Mouse (Mus musculus) gastrocnemius, adult 2 months (tissue): ENCODE data around the gene Nexn. TPM values are rescaled to one million over a fixed set of nuclear protein-coding genes. Genes with fewer than 3 reads are reported as not detected.

ENCODE experiments used
- DNase-seq: peaks from one replicate; pipeline ENCODE4 v3.0.0; 2022
- H3K27ac ChIP-seq: fragments of 200-600 bp; 2 replicates; pipeline ENCODE4 v1.8.1; 2022; ENCODE audit warnings: mild to moderate bottlenecking
- H3K4me3 ChIP-seq: fragments of 200-600 bp; 2 replicates; pipeline ENCODE4 v1.8.1; 2022; ENCODE audit warnings: mild to moderate bottlenecking, moderate library complexity
- CTCF ChIP-seq: fragments of 200-600 bp; IDR thresholded peaks from 2 replicates; pipeline ENCODE4 v1.8.1; 2022; ENCODE audit warnings: antibody characterized with exemption, mild to moderate bottlenecking, moderate library complexity
- intact Hi-C: fragments of 180-260 bp; cut with DNase I; formaldehyde crosslinking; loops from one replicate; pipeline ENCODE4 v1.15.1; 2025
- total RNA-seq, 2 experiments: library from RNA; stranded (reverse); gene quantifications; 2 replicates each; pipeline ENCODE4 v1.2.3; 2021

Nexn gene
- total RNA-seq, 2 experiments from 2014 or later: 349 to 495 TPM

GRCm38 (mm10) chr3:152250487-152250886, 15.7 kb downstream of the Nexn start:
- Histone ChIP-seq H3K4me3 (no peak overlapping the region), H3K27ac (no peak overlapping the region)
- no peak for DNase-seq
- no peak for TF ChIP-seq CTCF
- intact Hi-C loops: no loop called here

- Histone ChIP-seq H3K4me3 (no peak overlapping the region), H3K27ac (no peak overlapping the region)
- TF ChIP-seq CTCF: no peak
- intact Hi-C loops: no loop called here
- DNase-seq: no peak
Measured at GRCm38 (mm10) chr3:152247708-152248107, 18.4 kb downstream of the Nexn start.

GRCm38 (mm10) chr3:152245273-152245910, 20.8 kb downstream of the Nexn start:
- intact Hi-C loops: no loop called here
- peak; percentile 36 for TF ChIP-seq CTCF
- Histone ChIP-seq H3K4me3 (no peak overlapping the region), H3K27ac (no peak overlapping the region)
- DNase-seq: no peak

DNA sequence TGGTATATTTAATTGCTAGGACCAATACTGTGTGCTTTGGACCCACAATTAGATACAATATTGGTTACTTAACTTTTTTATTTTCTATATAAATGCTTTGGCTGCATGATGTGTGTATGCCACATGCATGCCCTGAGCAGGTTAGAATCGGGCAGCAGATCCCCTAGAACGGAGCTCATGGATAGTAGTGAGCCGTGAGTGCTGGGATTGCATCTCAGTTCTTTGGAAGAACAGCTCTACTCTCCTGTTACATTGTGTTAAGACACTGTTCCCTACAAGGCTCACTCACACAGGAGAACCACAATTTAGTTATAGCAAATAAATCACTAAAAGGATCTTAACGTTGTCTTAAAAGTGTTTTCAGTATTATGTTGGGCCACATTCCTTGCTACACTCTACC, 22.8 kb downstream of the Nexn start:
- Histone ChIP-seq H3K4me3 (no peak overlapping the region), H3K27ac (no peak overlapping the region)
- intact Hi-C loops: no loop called here
- DNase-seq: no peak
- TF ChIP-seq CTCF: no peak

GRCm38 (mm10) chr3:152241098-152241497, 25.1 kb downstream of the Nexn start:
- Histone ChIP-seq H3K27ac (no peak overlapping the region), H3K4me3 (no peak overlapping the region)
- intact Hi-C loops: no loop called here
- no peak for TF ChIP-seq CTCF
- DNase-seq: no peak

GRCm38 (mm10) chr3:152239592-152239991, 26.6 kb downstream of the Nexn start:
- no peak for DNase-seq
- Histone ChIP-seq H3K4me3 (no peak overlapping the region), H3K27ac (no peak overlapping the region)
- no peak for TF ChIP-seq CTCF
- intact Hi-C loops: no loop called here

- no peak for DNase-seq
- H3K27ac ChIP-seq: peak overlapping the region; percentile 53
- intact Hi-C loops: no loop called here
- TF ChIP-seq CTCF: no peak; the same call in 1 of the 2 replicates
- H3K4me3 ChIP-seq: no peak overlapping the region
Measured at GRCm38 (mm10) chr3:152238836-152239235, 27.3 kb downstream of the Nexn start.

GRCm38 (mm10) chr3:152235805-152236204, 30.3 kb downstream of the Nexn start:
- intact Hi-C loops: no loop called here
- TF ChIP-seq CTCF: no peak
- no peak overlapping the region for H3K27ac ChIP-seq

DNA sequence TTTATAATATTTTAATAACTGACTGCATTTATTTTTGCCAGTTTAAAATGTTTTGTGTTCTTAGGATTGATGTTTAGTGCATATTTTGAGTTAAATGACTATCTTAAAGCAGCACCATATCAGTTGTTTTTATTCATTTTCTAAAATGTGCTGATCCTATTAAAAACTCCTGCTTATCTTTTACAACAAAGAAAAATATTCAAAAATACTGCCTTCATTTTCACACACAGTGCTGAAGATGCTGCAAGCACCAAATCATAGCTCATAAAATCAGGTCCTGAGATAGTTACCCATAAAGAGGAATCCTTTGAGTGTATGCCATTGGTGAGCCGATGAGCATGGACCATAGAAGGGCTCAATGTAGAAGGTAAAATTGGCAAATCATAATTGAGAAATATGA, 30.9 kb downstream of the Nexn start:
- intact Hi-C loops: no loop called here
- Histone ChIP-seq H3K4me3 (no peak overlapping the region), H3K27ac (no peak overlapping the region)
- TF ChIP-seq CTCF: no peak
- no peak for DNase-seq

More at GRCm38 (mm10) chr3:152235805-152236204, 30.3 kb downstream of the Nexn start:
- no peak overlapping the region for H3K4me3 ChIP-seq
- DNase-seq: no peak

DNA sequence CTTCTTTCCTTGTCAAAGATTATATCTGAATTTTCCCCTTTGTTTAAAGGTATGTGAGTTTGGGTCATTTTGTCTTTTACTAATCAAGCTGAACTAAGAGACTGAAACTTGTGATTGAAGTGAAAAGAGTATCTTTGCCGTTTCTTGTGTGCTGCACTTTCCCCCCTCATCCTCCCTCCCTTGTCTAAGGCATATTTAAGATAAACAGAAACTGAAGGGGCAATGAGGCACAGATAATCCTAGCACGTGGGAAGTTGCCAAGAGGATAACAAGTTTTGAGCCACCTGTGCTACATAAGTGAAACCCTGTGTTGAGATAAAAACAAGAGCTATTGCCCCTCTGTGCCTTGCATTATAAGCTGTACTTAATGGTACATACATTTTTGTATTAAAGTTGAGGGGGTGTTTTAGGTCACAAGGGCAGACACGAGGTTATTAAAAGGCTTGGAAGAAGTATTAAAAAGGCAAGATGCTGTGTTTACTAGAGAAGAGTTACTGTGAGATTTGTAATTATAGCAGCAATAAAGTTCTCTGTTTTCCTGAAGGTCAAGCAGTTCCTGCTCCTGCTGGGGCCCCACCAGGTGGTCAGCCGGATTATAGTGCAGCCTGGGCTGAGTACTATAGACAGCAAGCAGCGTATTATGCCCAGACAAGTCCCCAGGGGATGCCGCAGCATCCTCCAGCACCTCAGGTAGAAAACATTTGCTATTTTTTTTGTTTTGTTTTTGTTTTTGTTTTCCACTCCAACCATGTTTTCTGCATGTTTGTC, 34.6 kb downstream of the Nexn start:
- no peak overlapping the region for H3K4me3 ChIP-seq
- DNase-seq: no peak
- no peak overlapping the region for H3K27ac ChIP-seq
- no peak for TF ChIP-seq CTCF
- intact Hi-C loops: loop anchor here (5.0 kb wide), 1 partner anchor 119 kb away; no protein-coding TSS in a partner anchor

DNA sequence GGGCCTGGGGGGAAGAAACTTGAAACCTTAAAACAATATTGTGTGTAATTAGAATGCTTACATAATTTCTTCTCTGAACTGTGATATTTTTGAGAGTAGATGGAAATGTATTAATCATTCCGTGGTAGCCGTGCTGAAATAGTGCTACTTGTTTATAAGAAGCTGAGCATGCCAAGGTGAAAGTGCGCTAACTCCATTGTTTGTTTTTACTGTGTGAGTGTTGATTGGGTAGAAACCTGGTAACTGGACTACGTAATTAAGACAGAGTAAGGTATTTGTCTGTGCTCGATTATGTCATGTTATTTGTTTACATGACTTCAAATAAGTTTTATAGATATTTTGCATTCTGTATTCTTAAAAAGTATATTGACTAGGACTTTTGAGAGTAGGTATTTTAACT, 36.9 kb downstream of the Nexn start:
- intact Hi-C loops: no loop called here
- H3K27ac ChIP-seq: no peak overlapping the region
- DNase-seq: no peak
- no peak overlapping the region for H3K4me3 ChIP-seq
- no peak for TF ChIP-seq CTCF

- no peak overlapping the region for H3K27ac ChIP-seq
- DNase-seq: no peak
- intact Hi-C loops: no loop called here
- H3K4me3 ChIP-seq: no peak overlapping the region
- no peak for TF ChIP-seq CTCF
Measured at GRCm38 (mm10) chr3:152228843-152229242, 37.3 kb downstream of the Nexn start.

DNA sequence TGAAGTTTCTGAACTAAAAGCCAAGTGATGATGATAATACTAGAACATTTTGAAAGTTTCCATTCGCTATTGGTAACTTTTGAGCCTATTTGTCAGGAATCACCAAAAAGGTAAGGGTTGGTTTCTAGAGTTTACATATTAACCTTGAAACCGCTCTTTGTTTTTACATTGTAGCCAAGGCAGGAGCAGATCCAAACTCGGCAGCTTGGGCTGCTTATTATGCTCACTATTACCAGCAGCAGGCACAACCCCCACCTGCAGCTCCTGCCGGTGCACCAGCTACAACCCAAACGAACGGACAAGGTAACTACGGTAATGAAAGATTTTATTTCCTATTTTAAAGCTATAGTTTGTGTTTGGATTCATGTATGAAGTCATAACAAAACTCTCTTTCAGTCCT, 40.2 kb downstream of the Nexn start:
- TF ChIP-seq CTCF: no peak
- no peak for DNase-seq
- Histone ChIP-seq H3K4me3 (no peak overlapping the region), H3K27ac (no peak overlapping the region)
- intact Hi-C loops: no loop called here

- H3K27ac ChIP-seq: no peak overlapping the region
- TF ChIP-seq CTCF: peak; percentile 22; the same call in 1 of the 2 replicates
- intact Hi-C loops: no loop called here
- no peak overlapping the region for H3K4me3 ChIP-seq
- DNase-seq: no peak
Measured at GRCm38 (mm10) chr3:152224918-152225317, 41.2 kb downstream of the Nexn start.
